Mouse (Mus musculus): ENCODE data around the gene Echs1. TPM values are rescaled to one million over a fixed set of nuclear protein-coding genes. Genes with fewer than 3 reads are reported as not detected.

The Echs1 gene
- polyA plus RNA-seq, 1 experiment from 2014 or later = 139 TPM

GRCm38 (mm10) chr7:140070042-140070711, 46.1 kb downstream of the Echs1 start:
- DNase-seq (ENCODE audit: low spot score) = no peak
- H3K36me3 ChIP-seq (ENCODE audit: control insufficient read depth, insufficient read depth, low read length) = no peaks in the 10 kb centered on the region
- peak overlapping the region; percentile 21 for H3K4me3 ChIP-seq (ENCODE audit: low read depth, low read length)
- H3K9me3 ChIP-seq (ENCODE audit: control insufficient read depth, low read length) = no peaks in the 10 kb centered on the region
- no peak overlapping the region for H3K9ac ChIP-seq (ENCODE audit: low read length)
- H3K27me3 ChIP-seq (ENCODE audit: control insufficient read depth, insufficient read depth, low read length) = no peaks in the 10 kb centered on the region
- peak; percentile 68 for ATAC-seq (ENCODE audit: low FRiP score, low TSS enrichment)
- TF ChIP-seq EP300 (optimal IDR thresholded peaks at IDR 0.05) = no peak
- no peak for TF ChIP-seq CTCF (IDR thresholded peaks at IDR 0.05; ENCODE audit: low read depth)
- 32% methylated on average over 38 of the region's 39 CpGs for WGBS
- no peaks in the 10 kb centered on the region for H3K4me1 ChIP-seq (replicated peaks; ENCODE audit: control insufficient read depth, insufficient read depth)
- H3K27ac ChIP-seq (replicated peaks) = no peak overlapping the region
- peak overlapping the region; percentile 39 for H3K4me2 ChIP-seq (replicated peaks; ENCODE audit: low read depth)

DNA sequence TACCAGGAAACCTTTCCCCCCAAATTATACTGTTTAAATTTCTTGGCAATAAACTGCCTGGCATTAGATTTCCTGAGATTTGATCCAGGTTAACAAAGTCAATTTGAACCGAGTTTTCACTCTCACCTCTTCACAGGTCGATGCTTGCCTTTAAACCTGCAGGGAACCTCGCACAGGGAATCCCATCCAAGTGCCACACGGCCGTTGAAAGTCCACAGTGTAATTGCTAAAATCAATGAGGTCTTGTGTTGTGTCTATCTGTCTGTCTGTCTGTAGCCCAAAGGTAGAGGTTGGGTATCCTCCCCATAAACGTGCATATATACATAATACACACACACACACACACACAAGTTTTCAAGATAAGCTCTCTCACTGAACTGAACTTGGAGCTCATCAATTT, 48.9 kb downstream of the Echs1 start:
- H3K9me3 ChIP-seq (ENCODE audit: control insufficient read depth, low read length) = no peaks in the 10 kb centered on the region
- no peak overlapping the region for H3K9ac ChIP-seq (ENCODE audit: low read length)
- H3K4me2 ChIP-seq (replicated peaks; ENCODE audit: low read depth) = no peak overlapping the region
- no peak overlapping the region for H3K27ac ChIP-seq (replicated peaks)
- ATAC-seq (ENCODE audit: low FRiP score, low TSS enrichment) (no peak), DNase-seq (ENCODE audit: low spot score) (no peak)
- TF ChIP-seq EP300 (optimal IDR thresholded peaks at IDR 0.05) = no peak
- TF ChIP-seq CTCF (IDR thresholded peaks at IDR 0.05; ENCODE audit: low read depth) = no peak
- H3K4me3 ChIP-seq (ENCODE audit: low read depth, low read length) = no peak overlapping the region
- no peaks in the 10 kb centered on the region for H3K36me3 ChIP-seq (ENCODE audit: control insufficient read depth, insufficient read depth, low read length)
- 51% methylated on average over 6 of the region's 6 CpGs for WGBS
- no peaks in the 10 kb centered on the region; the same call in 1 of the 2 replicates for H3K27me3 ChIP-seq (ENCODE audit: control insufficient read depth, insufficient read depth, low read length)
- no peaks in the 10 kb centered on the region for H3K4me1 ChIP-seq (replicated peaks; ENCODE audit: control insufficient read depth, insufficient read depth)

GRCm38 (mm10) chr7:140063092-140063491, 53.2 kb downstream of the Echs1 start:
- Histone ChIP-seq H3K4me3 (ENCODE audit: low read depth, low read length) (no peak overlapping the region), H3K9ac (ENCODE audit: low read length) (no peak overlapping the region), H3K36me3 (ENCODE audit: control insufficient read depth, insufficient read depth, low read length) (no peaks in the 10 kb centered on the region), H3K4me2 (replicated peaks; ENCODE audit: low read depth) (no peak overlapping the region), H3K27ac (replicated peaks) (no peak overlapping the region), H3K27me3 (ENCODE audit: control insufficient read depth, insufficient read depth, low read length) (peaks cover 9% of the 10 kb centered on the region; the same call in 1 of the 2 replicates), H3K4me1 (replicated peaks; ENCODE audit: control insufficient read depth, insufficient read depth) (no peaks in the 10 kb centered on the region; the same call in 1 of the 2 replicates), H3K9me3 (ENCODE audit: control insufficient read depth, low read length) (no peaks in the 10 kb centered on the region)
- 23% methylated on average over 7 of the region's 7 CpGs for WGBS
- no peak for ATAC-seq (ENCODE audit: low FRiP score, low TSS enrichment)
- no peak for TF ChIP-seq EP300 (optimal IDR thresholded peaks at IDR 0.05)
- peak; percentile 85 for TF ChIP-seq CTCF (IDR thresholded peaks at IDR 0.05; ENCODE audit: low read depth)
- peak; percentile 66 for DNase-seq (ENCODE audit: low spot score)

DNA sequence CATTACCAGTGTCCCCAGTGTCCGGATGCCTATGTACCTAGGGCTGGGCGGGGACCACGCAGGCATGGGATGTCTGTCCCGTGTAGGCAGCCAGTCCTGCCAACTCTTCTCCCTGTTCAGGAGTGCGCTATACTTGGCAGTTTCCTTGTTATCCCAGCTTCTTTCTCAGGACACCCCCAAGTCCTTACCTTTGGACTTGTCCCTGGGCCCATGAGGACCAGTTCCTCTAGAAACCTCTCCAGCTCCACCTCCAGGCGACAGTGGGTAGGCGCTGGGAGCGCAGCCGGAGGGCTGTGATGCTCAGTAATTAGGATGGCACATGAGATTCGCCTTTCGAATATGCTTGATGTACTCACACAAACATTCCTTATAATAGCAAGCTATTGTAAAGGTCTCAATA, 54.0 kb downstream of the Echs1 start:
- TF ChIP-seq EP300 (optimal IDR thresholded peaks at IDR 0.05) (no peak), CTCF (IDR thresholded peaks at IDR 0.05; ENCODE audit: low read depth) (peak; percentile 67)

GRCm38 (mm10) chr7:140061832-140062130, 54.5 kb downstream of the Echs1 start:
- Histone ChIP-seq H3K36me3 (ENCODE audit: control insufficient read depth, insufficient read depth, low read length) (no peaks in the 10 kb centered on the region), H3K27ac (replicated peaks) (peak overlapping the region; percentile 31; the same call in 1 of the 2 replicates), H3K9ac (ENCODE audit: low read length) (no peak overlapping the region), H3K9me3 (ENCODE audit: control insufficient read depth, low read length) (no peaks in the 10 kb centered on the region), H3K4me3 (ENCODE audit: low read depth, low read length) (peak overlapping the region; percentile 33), H3K27me3 (ENCODE audit: control insufficient read depth, insufficient read depth, low read length) (peaks cover 9% of the 10 kb centered on the region; the same call in 1 of the 2 replicates), H3K4me2 (replicated peaks; ENCODE audit: low read depth) (peak overlapping the region; percentile 52), H3K4me1 (replicated peaks; ENCODE audit: control insufficient read depth, insufficient read depth) (no peaks in the 10 kb centered on the region; the same call in 1 of the 2 replicates)
- TF ChIP-seq EP300 (optimal IDR thresholded peaks at IDR 0.05) (no peak), CTCF (IDR thresholded peaks at IDR 0.05; ENCODE audit: low read depth) (no peak)
- DNase-seq (ENCODE audit: low spot score) (no peak), ATAC-seq (ENCODE audit: low FRiP score, low TSS enrichment) (no peak)
- under 1% methylated on average over 6 of the region's 6 CpGs for WGBS

More for the DNA sequence above, 54.0 kb downstream of the Echs1 start:
- Histone ChIP-seq H3K9me3 (ENCODE audit: control insufficient read depth, low read length) (no peaks in the 10 kb centered on the region), H3K4me3 (ENCODE audit: low read depth, low read length) (no peak overlapping the region), H3K4me1 (replicated peaks; ENCODE audit: control insufficient read depth, insufficient read depth) (no peaks in the 10 kb centered on the region; the same call in 1 of the 2 replicates), H3K36me3 (ENCODE audit: control insufficient read depth, insufficient read depth, low read length) (no peaks in the 10 kb centered on the region), H3K4me2 (replicated peaks; ENCODE audit: low read depth) (no peak overlapping the region), H3K27me3 (ENCODE audit: control insufficient read depth, insufficient read depth, low read length) (peaks cover 9% of the 10 kb centered on the region; the same call in 1 of the 2 replicates), H3K27ac (replicated peaks) (0 out of 2 replicates have a peak overlapping the region, but pooled peaks have one; percentile 31), H3K9ac (ENCODE audit: low read length) (no peak overlapping the region)
- ATAC-seq (ENCODE audit: low FRiP score, low TSS enrichment) (0 out of 2 replicates have a peak, but pooled peaks have one; percentile 51), DNase-seq (ENCODE audit: low spot score) (peak; percentile 57)
- 27% methylated on average over 11 of the region's 11 CpGs for WGBS

All from stomach, postnatal 0 days (tissue).